In the genomic region with DNA sequence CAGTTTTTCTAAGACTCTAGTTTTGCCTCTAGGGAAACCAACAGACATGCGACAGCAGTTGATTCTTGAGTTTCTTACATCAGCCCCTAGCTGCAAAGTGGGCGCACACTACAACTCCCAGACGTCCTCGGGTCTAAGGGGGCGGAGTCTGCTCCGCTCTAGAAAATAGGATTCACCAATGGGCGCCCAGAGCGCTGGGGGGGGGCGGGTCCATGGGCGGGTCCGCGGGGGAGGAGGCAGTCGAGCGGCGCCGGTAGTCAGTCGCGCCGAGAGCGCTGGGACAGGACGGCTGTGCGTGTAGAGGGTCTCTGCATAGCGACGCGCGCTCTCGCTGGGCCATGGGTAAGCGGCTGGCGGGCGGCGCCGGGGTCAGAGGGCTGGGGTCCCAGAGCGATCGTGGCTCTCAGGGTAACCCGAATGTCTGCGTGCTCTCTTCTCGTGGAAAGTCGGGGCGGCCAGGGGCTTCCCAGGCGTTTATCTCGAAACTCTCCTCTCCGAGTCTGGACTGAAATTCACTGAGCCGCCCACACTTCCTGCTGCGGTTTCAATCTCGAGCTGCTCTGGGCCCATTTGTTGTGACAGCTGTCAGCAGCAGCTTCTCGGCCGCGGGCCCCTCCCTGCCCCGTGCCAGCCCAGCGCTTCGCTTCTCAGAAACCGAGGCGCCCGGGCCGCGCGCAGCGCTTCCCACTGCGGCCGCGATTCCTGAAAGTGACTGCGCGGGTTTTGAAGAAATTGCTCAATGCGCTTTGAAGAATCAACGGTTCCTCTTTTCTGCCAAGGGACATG, we compare ENCODE assay signal across 8 mouse cellular contexts. TPM values are rescaled to one million over a fixed set of nuclear protein-coding genes. Genes with fewer than 3 reads are reported as not detected.
DNase-seq lines count a peak whose midpoint lies in the region; ATAC-seq and TF ChIP-seq lines count a peak whose summit lies in the region.

Gene Arid5a (plus strand): TSS at position 239 of the 786 bp plus-strand sequence.

- peak within 1 kb of the TSS; percentile 85 for H3K27ac ChIP-seq in heart, embryonic 12.5 days (ENCODE audit: poor library complexity, severe bottlenecking)
- H3K27ac ChIP-seq in kidney, postnatal 0 days: peak within 1 kb of the TSS; percentile 70
- peak within 1 kb of the TSS; percentile 64 for H3K27ac ChIP-seq in liver, embryonic 11.5 days (ENCODE audit: low read depth, low read length)
- 0 out of 2 replicates have a peak within 1 kb of the TSS, but pooled peaks have one; percentile 6 for H3K27ac ChIP-seq in stomach, embryonic 14.5 days (ENCODE audit: low read length)

- H3K9ac ChIP-seq in heart, embryonic 12.5 days: peak within 1 kb of the TSS; percentile 83
- H3K9ac ChIP-seq in kidney, postnatal 0 days (ENCODE audit: low read depth, low read length): peak within 1 kb of the TSS; percentile 63
- H3K9ac ChIP-seq in liver, embryonic 11.5 days (ENCODE audit: low read depth, low read length): peak within 1 kb of the TSS; percentile 71
- H3K9ac ChIP-seq in stomach, embryonic 14.5 days (replicated peaks; ENCODE audit: low read depth, low read length): peak within 1 kb of the TSS; percentile 52

- no peaks in the 10 kb centered on the region for H3K9me3 ChIP-seq in heart, embryonic 12.5 days (replicated peaks)
- no peaks in the 10 kb centered on the region for H3K9me3 ChIP-seq in kidney, postnatal 0 days (replicated peaks; ENCODE audit: low read length)
- no peaks in the 10 kb centered on the region for H3K9me3 ChIP-seq in liver, embryonic 11.5 days (ENCODE audit: control insufficient read depth, low read length)
- H3K9me3 ChIP-seq in stomach, embryonic 14.5 days (ENCODE audit: control insufficient read depth, low read depth, low read length): no peaks in the 10 kb centered on the region

- TF ChIP-seq CTCF in kidney, postnatal 0 days (IDR thresholded peaks at IDR 0.05; ENCODE audit: low read depth): peak; percentile 46

- peak within 1 kb of the TSS; percentile 78 for H3K4me3 ChIP-seq in heart, embryonic 12.5 days
- H3K4me3 ChIP-seq in kidney, postnatal 0 days (replicated peaks; ENCODE audit: low read depth, low read length): peak within 1 kb of the TSS; percentile 55
- H3K4me3 ChIP-seq in liver, embryonic 11.5 days (ENCODE audit: low read depth, low read length): peak within 1 kb of the TSS; percentile 72
- peak within 1 kb of the TSS; percentile 58 for H3K4me3 ChIP-seq in stomach, embryonic 14.5 days (ENCODE audit: low read depth, low read length)

- peak; percentile 93 to 94 for DNase-seq in B cell, adult 2 months
- peak; percentile 96 for DNase-seq in brain, adult 2 months (ENCODE audit: low read depth, low spot score)
- DNase-seq in kidney, postnatal 0 days (ENCODE audit: low spot score): peak; percentile 97
- peak; percentile 87 for DNase-seq in liver, embryonic 11.5 days (ENCODE audit: low spot score)
- peak; percentile 96 for DNase-seq in naive thymus-derived CD4-positive, alpha-beta T cell, adult 2 months (ENCODE audit: low read depth)

- WGBS in heart, embryonic 12.5 days: under 1% methylated on average over 65 of the region's 65 CpGs
- WGBS in kidney, postnatal 0 days: under 1% methylated on average over 61 of the region's 65 CpGs
- WGBS in liver, embryonic 11.5 days: 1% methylated on average over 65 of the region's 65 CpGs
- under 1% methylated on average over 63 of the region's 65 CpGs for WGBS in stomach, embryonic 14.5 days

- H3K4me1 ChIP-seq in heart, embryonic 12.5 days (replicated peaks): peaks cover 39% of the 10 kb centered on the region
- H3K4me1 ChIP-seq in kidney, postnatal 0 days (replicated peaks; ENCODE audit: insufficient read depth, low read length): peaks cover 18% of the 10 kb centered on the region
- H3K4me1 ChIP-seq in liver, embryonic 11.5 days (replicated peaks; ENCODE audit: control insufficient read depth, insufficient read depth, low read length): peaks cover 14% of the 10 kb centered on the region
- H3K4me1 ChIP-seq in stomach, embryonic 14.5 days (ENCODE audit: control insufficient read depth, insufficient read depth, low read length): peaks cover 9% of the 10 kb centered on the region

- H3K27me3 ChIP-seq in heart, embryonic 12.5 days (replicated peaks): peaks cover 6% of the 10 kb centered on the region; the same call in 1 of the 2 replicates
- H3K27me3 ChIP-seq in kidney, postnatal 0 days (ENCODE audit: insufficient read depth, low read length): no peaks in the 10 kb centered on the region
- H3K27me3 ChIP-seq in liver, embryonic 11.5 days (replicated peaks; ENCODE audit: control insufficient read depth, insufficient read depth, low read length): peaks cover 34% of the 10 kb centered on the region
- H3K27me3 ChIP-seq in stomach, embryonic 14.5 days (ENCODE audit: control insufficient read depth, insufficient read depth, low read length): 0 out of 2 replicates have a peak, but pooled peaks cover 3% of the 10 kb centered on the region

- ATAC-seq in erythroblast, adult 5-6 weeks (replicated peaks; ENCODE audit: low FRiP score, poor library complexity, severe bottlenecking): peak; percentile 91
- ATAC-seq in heart, embryonic 12.5 days (ENCODE audit: insufficient number of reproducible peaks, low FRiP score): peak; percentile 92
- ATAC-seq in kidney, postnatal 0 days (replicated peaks; ENCODE audit: low FRiP score, low read depth): peak; percentile 88
- peak; percentile 93 for ATAC-seq in liver, embryonic 11.5 days (replicated peaks; ENCODE audit: low FRiP score)
- peak; percentile 89 for ATAC-seq in stomach, embryonic 14.5 days (ENCODE audit: insufficient number of reproducible peaks, insufficient read depth, low FRiP score, low read depth)

- H3K36me3 ChIP-seq in heart, embryonic 12.5 days: 0 out of 2 replicates have a peak, but pooled peaks cover 2% of the 10 kb centered on the region
- no peaks in the 10 kb centered on the region for H3K36me3 ChIP-seq in kidney, postnatal 0 days (ENCODE audit: insufficient read depth, low read length)
- no peaks in the 10 kb centered on the region for H3K36me3 ChIP-seq in liver, embryonic 11.5 days (ENCODE audit: control insufficient read depth, insufficient read depth, low read length)
- no peaks in the 10 kb centered on the region for H3K36me3 ChIP-seq in stomach, embryonic 14.5 days (ENCODE audit: control insufficient read depth, insufficient read depth, low read length)

- H3K4me2 ChIP-seq in heart, embryonic 12.5 days: peak within 1 kb of the TSS; percentile 89
- H3K4me2 ChIP-seq in kidney, postnatal 0 days (ENCODE audit: low read length): peak within 1 kb of the TSS; percentile 94
- H3K4me2 ChIP-seq in liver, embryonic 11.5 days: peak within 1 kb of the TSS; percentile 96
- peak within 1 kb of the TSS; percentile 95 for H3K4me2 ChIP-seq in stomach, embryonic 14.5 days (replicated peaks; ENCODE audit: low read depth, low read length)

RNA-seq across cellular contexts. Expression of gene Arid5a, which starts in this region (rescaled TPM):
- total RNA-seq in erythroblast, adult 5-6 weeks (2015; ENCODE audit: low replicate concordance): 2.3 and 5.6 TPM in 2 replicates
- total RNA-seq in erythroblast, adult 5-6 weeks (2017; ENCODE audit: low replicate concordance): 2.6 and 3.2 TPM in 2 replicates
- polyA plus RNA-seq in heart, embryonic 12.5 days (2016; fragmentation: Nextera tagmentation; extraction: Ambion mirVana): 15.1 and 15.3 TPM in 2 replicates
- polyA plus RNA-seq in kidney, postnatal 0 days (2015; fragmentation: Nextera tagmentation; extraction: Ambion mirVana): 6.7 and 7.4 TPM in 2 replicates
- polyA plus RNA-seq in liver, embryonic 11.5 days (2014; fragmentation: Nextera tagmentation; extraction: Ambion mirVana): 2.4 and 3.9 TPM in 2 replicates
- 2.7 and 2.9 TPM in 2 replicates for polyA plus RNA-seq in stomach, embryonic 14.5 days (2014; fragmentation: Nextera tagmentation; extraction: Ambion mirVana)

Comparison
In these comparisons a context has a peak if more than half of its experiments do, and no peak if none do; other contexts are left out.
1. Peak in every context shown above with its lines: DNase-seq, ATAC-seq, H3K4me3 ChIP-seq and H3K27ac ChIP-seq.
2. H3K27ac ChIP-seq: peak in every context shown above with its lines; median percentile 85 in heart, embryonic 12.5 days; 70 in kidney, postnatal 0 days; 64 in liver, embryonic 11.5 days; 6 in stomach, embryonic 14.5 days.